Mouse (Mus musculus): ENCODE measurements around the gene Cdh13. TPM values are rescaled to one million over a fixed set of nuclear protein-coding genes. Genes with fewer than 3 reads are reported as not detected.
"Not testable (repeated sequence)": the region's sequence is repeated elsewhere in the genome, so short reads cannot be mapped to it uniquely, and the experiment has no call there.

Cdh13 gene
- total RNA-seq, 2 experiments from 2014 or later: 95.8 to 111 TPM

GRCm38 (mm10) chr8:119345029-119345682, 1061.6 kb downstream of the Cdh13 start:
- no peak for DNase-seq (ENCODE audit: low spot score)

GRCm38 (mm10) chr8:119345683-119346075, 1062.1 kb downstream of the Cdh13 start:
- no peak for DNase-seq (ENCODE audit: low spot score)

GRCm38 (mm10) chr8:119351647-119352046, 1068.1 kb downstream of the Cdh13 start:
- no peak for DNase-seq (ENCODE audit: low spot score)

GRCm38 (mm10) chr8:119352977-119353658, 1069.6 kb downstream of the Cdh13 start:
- DNase-seq (ENCODE audit: low spot score): no peak

- no peak for DNase-seq (ENCODE audit: low spot score)
Observed at GRCm38 (mm10) chr8:119353659-119354023, 1070.1 kb downstream of the Cdh13 start.

GRCm38 (mm10) chr8:119356631-119357030, 1073.1 kb downstream of the Cdh13 start:
- DNase-seq (ENCODE audit: low spot score): not testable (repeated sequence)

- DNase-seq (ENCODE audit: low spot score): no peak
Observed at GRCm38 (mm10) chr8:119358175-119358574, 1074.6 kb downstream of the Cdh13 start.

GRCm38 (mm10) chr8:119358836-119359235, 1075.3 kb downstream of the Cdh13 start:
- DNase-seq (ENCODE audit: low spot score): peak; percentile 53

- no peak for DNase-seq (ENCODE audit: low spot score)
Observed at GRCm38 (mm10) chr8:119360686-119361295, 1077.3 kb downstream of the Cdh13 start.

Measured in gastrocnemius, adult 18-20 months (tissue).